Mouse (Mus musculus): ENCODE results near the gene B020011L13Rik.
"Not testable (repeated sequence)": the region's sequence is repeated elsewhere in the genome, so short reads cannot be mapped to it uniquely, and the experiment has no call there.

The B020011L13Rik gene

DNA sequence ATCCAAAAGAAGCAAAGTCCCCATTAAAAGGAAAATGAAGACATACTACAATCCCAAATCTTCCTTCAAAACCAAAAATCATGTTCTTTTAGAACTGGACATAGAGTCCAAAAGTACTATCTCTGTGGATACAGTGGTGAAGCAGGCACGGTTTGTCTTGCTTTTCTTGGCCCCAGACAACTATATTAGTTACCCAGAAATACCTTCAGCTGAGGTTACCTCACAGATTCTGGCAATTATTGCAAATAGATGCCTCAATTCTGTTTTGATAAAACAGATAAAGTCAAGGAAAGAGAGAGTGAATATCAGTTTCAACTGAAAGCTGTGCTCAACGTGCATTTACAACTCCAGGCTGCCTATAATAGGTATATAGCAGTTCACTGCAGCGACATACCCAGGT, at the start of gene B020011L13Rik:
Gene B020011L13Rik, plus strand, starts transcription at position 301 of the 400 bp plus-strand sequence.
- not testable (repeated sequence) for DNase-seq (ENCODE audit: low read depth, low spot score)

DNA sequence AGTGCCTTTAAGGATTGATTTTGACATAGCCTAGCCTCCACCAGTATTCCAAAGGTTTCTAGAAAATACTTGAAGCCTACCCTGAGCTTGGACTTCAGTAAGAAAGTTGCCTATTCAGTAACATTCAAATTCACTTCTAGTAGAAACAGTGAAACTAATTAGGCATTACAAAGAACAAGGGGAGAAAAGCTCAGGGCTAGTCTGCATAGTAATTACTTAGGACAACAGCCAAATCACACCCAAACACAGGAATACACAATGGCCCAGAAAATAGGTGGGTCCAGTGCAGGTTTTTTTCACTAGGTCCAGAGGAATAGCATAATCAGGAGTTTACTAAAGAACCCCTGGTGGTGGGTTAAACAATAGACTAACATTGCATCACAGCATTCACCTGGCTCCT, 35.3 kb downstream of the B020011L13Rik start:
- not testable (repeated sequence) for DNase-seq (ENCODE audit: low read depth, low spot score)

- not testable (repeated sequence) for DNase-seq (ENCODE audit: low read depth, low spot score)
Observed at GRCm38 (mm10) chr1:117829781-117830180, 48.8 kb downstream of the B020011L13Rik start, which contains the start of gene Gm28360. Gene Gm28360 (plus strand): TSS chr1:117830081.

DNA sequence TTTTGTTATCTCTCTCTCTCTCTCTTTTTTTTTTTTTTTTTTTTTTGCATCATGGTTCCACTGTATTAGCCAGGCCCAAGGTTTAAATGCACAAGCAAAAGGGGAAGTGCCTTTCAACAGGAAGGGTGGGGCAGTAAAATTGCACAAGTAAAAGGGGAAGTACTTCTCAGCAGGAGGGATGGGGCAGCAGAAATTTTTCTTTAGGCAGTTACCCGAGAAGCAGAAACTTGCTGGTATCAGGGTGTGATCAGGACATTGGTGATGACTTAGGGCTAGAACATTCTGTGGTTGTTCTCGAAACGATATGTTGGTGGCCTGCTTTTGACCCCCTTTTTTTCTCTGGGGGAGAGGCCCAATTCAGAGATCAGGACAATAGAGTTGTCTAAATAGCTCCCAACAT, 70.8 kb downstream of the B020011L13Rik start:
- not testable (repeated sequence) for DNase-seq (ENCODE audit: low read depth, low spot score)

Measured in retina, adult 2 months (tissue).